Mouse (Mus musculus) stomach, embryonic 14.5 days (tissue): ENCODE data around the gene Mthfd1l. TPM values are rescaled to one million over a fixed set of nuclear protein-coding genes. Genes with fewer than 3 reads are reported as not detected.

ENCODE experiments used
- ATAC-seq: fragments of 200-750 bp; cut with Nextera tagmentation; 2 replicates; pipeline ENCODE4 v1.8.0; 2017; ENCODE audit warnings: low read depth, moderate TSS enrichment; ENCODE audit not compliant: insufficient number of reproducible peaks, insufficient read depth, low FRiP score
- H3K27ac ChIP-seq: fragments of 300-500 bp; sonication (generic); 2 replicates; pipeline ENCODE4 v1.5.1; 2014; ENCODE audit warnings: mild to moderate bottlenecking, low read length, moderate library complexity, mixed read lengths
- H3K27me3 ChIP-seq: fragments of 300-500 bp; sonication (generic); 2 replicates; pipeline ENCODE4 v1.6.1; 2014; ENCODE audit warnings: low read length, control low read depth, mixed read lengths; ENCODE audit not compliant: control insufficient read depth, insufficient read depth
- H3K36me3 ChIP-seq: fragments of 300-500 bp; sonication (generic); 2 replicates; pipeline ENCODE4 v1.6.1; 2014; ENCODE audit warnings: mild to moderate bottlenecking, control low read depth, low read length, moderate library complexity, mixed read lengths; ENCODE audit not compliant: control insufficient read depth, insufficient read depth
- H3K4me1 ChIP-seq: fragments of 300-500 bp; sonication (generic); 2 replicates; pipeline ENCODE4 v1.6.1; 2014; ENCODE audit warnings: low read length, control low read depth, mixed read lengths; ENCODE audit not compliant: control insufficient read depth, insufficient read depth
- H3K4me2 ChIP-seq: fragments of 300-500 bp; sonication (generic); replicated peaks from 2 replicates; pipeline ENCODE4 v1.6.1; 2014; ENCODE audit warnings: low read depth, low read length, control low read depth
- H3K4me3 ChIP-seq: fragments of 300-500 bp; sonication (generic); 2 replicates; pipeline ENCODE4 v1.5.1; 2014; ENCODE audit warnings: low read depth, low read length, control low read depth
- H3K9ac ChIP-seq: fragments of 300-500 bp; sonication (generic); replicated peaks from 2 replicates; pipeline ENCODE4 v1.6.1; 2014; ENCODE audit warnings: low read depth, mild to moderate bottlenecking, control low read depth, low read length, moderate library complexity, mixed read lengths
- H3K9me3 ChIP-seq: fragments of 300-500 bp; sonication (generic); 2 replicates; pipeline ENCODE4 v1.6.1; 2016; ENCODE audit warnings: low read depth, low read length, control low read depth; ENCODE audit not compliant: control insufficient read depth
- WGBS: fragments of 180-500 bp; shearing (Covaris S2); extraction: QIAGEN DNeasy Blood & Tissue Kit; methylation state at CpG from one replicate; pipeline ENCODE4 v1.1.7; 2014; 5-methylcytosine and 5-hydroxymethylcytosine counted together
- polyA plus RNA-seq: library from polyadenylated mRNA; unstranded; fragments of >200 nt; fragmentation: Nextera tagmentation; extraction: Ambion mirVana; gene quantifications from 2 replicates; pipeline ENCODE4 v1.2.1, GENCODE M21; 2014

Mthfd1l gene
- polyA plus RNA-seq, 1 experiment from 2014 or later, result 16.3 TPM

DNA sequence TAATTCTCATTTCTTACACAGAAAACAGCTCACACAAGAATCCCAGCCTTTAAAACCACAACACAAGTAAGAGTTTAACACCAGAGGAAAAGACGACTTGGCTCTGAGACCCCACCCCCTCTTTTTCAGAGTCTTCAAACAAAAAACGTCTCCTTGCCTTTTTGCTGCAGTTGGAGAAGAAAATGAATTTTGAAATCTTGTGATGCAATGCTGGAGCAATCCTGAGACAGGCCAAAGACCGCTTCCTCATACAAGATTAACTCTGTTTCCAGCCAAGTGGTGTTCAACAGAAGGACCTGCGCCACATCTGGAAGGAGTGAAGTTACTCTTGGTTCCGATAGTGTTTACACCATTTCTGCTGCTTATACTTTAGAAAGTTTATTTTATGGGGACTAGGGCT is 182.6 kb downstream of the Mthfd1l start:
- H3K9me3 ChIP-seq, result no peaks in the 10 kb centered on the region
- ATAC-seq, result no peak
- H3K4me2 ChIP-seq, result no peak overlapping the region
- no peak overlapping the region for H3K9ac ChIP-seq
- WGBS, result 37% methylated on average over 5 of the region's 5 CpGs
- no peaks in the 10 kb centered on the region for H3K27me3 ChIP-seq
- H3K4me3 ChIP-seq, result no peak overlapping the region
- H3K27ac ChIP-seq, result peak overlapping the region; percentile 34; the same call in 1 of the 2 replicates
- no peaks in the 10 kb centered on the region for H3K36me3 ChIP-seq
- peaks cover 31% of the 10 kb centered on the region for H3K4me1 ChIP-seq

GRCm38 (mm10) chr10:4158533-4158932 is 185.6 kb downstream of the Mthfd1l start:
- Histone ChIP-seq H3K4me1 (peaks cover 29% of the 10 kb centered on the region), H3K4me3 (no peak overlapping the region), H3K4me2 (no peak overlapping the region), H3K9ac (no peak overlapping the region), H3K36me3 (no peaks in the 10 kb centered on the region), H3K27ac (peak overlapping the region; percentile 39; the same call in 1 of the 2 replicates), H3K27me3 (no peaks in the 10 kb centered on the region), H3K9me3 (no peaks in the 10 kb centered on the region)
- WGBS, result 32% methylated on average over 5 of the region's 5 CpGs
- no peak for ATAC-seq

DNA sequence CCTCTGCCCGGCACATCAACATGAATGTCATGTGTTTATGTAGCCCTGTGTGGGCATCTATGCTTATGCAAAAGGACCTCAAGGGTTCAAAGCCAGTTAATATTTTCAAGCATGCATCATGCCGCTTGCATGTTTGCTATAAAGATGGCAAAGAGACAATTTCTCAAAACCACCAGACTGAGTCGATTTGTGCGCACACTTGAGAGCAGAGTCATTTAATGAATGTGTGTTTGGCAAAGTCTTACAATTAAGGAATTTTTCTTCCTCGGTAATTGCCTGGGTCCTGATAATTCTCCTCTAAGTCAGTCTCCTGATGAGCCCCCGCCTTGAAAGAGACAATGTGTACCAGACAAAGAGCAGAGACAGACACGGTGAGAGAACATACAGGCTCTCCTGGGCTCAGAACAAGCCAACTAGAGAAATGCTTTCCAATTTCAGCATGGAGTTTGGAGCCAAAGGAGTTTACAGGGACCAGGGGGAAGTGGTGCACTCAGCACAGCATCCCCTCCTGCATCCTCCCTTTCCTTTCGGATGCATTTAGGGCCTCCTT is 186.7 kb downstream of the Mthfd1l start:
- Histone ChIP-seq H3K9ac (no peak overlapping the region), H3K27me3 (no peaks in the 10 kb centered on the region), H3K4me2 (no peak overlapping the region), H3K27ac (peak overlapping the region; percentile 83), H3K9me3 (no peaks in the 10 kb centered on the region), H3K4me1 (peaks cover 25% of the 10 kb centered on the region; the same call in 1 of the 2 replicates), H3K4me3 (no peak overlapping the region), H3K36me3 (no peaks in the 10 kb centered on the region)
- 32% methylated on average over 8 of the region's 8 CpGs for WGBS
- ATAC-seq, result no peak

- Histone ChIP-seq H3K27ac (peak overlapping the region; percentile 83), H3K4me2 (no peak overlapping the region), H3K9ac (no peak overlapping the region), H3K36me3 (no peaks in the 10 kb centered on the region), H3K4me3 (no peak overlapping the region), H3K27me3 (no peaks in the 10 kb centered on the region), H3K4me1 (peaks cover 24% of the 10 kb centered on the region; the same call in 1 of the 2 replicates), H3K9me3 (no peaks in the 10 kb centered on the region)
- peak; percentile 59; the same call in 1 of the 2 replicates for ATAC-seq
- 39% methylated on average over 13 of the region's 13 CpGs for WGBS
Observed at GRCm38 (mm10) chr10:4160242-4160785, 187.4 kb downstream of the Mthfd1l start.

DNA sequence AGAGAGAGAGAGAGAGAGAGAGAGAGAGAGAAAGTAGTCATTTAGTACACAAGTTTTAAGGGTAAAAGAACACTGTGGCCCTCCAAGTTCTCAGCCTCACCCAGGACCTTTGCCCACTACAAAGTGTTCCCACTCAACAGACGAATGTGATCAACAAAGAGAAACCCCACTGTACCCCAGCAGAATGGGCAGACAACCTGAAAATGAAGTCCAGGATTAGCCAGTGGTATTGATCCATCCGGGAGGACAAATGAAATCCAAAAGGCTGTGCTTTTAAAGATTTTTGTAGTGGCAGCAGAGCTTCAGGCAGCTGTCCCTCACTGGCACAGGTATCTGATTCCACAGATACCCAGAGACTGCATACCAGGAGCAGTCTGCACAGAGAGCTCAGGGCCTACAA is 189.1 kb downstream of the Mthfd1l start:
- peaks cover 15% of the 10 kb centered on the region; the same call in 1 of the 2 replicates for H3K4me1 ChIP-seq
- H3K9me3 ChIP-seq, result no peaks in the 10 kb centered on the region
- no peak overlapping the region for H3K4me2 ChIP-seq
- no peaks in the 10 kb centered on the region for H3K36me3 ChIP-seq
- H3K27me3 ChIP-seq, result no peaks in the 10 kb centered on the region
- no peak overlapping the region for H3K4me3 ChIP-seq
- no peak overlapping the region for H3K27ac ChIP-seq
- no peak overlapping the region for H3K9ac ChIP-seq
- 70% methylated on average over 2 of the region's 2 CpGs for WGBS
- ATAC-seq, result no peak

GRCm38 (mm10) chr10:4162976-4163375 is 190.1 kb downstream of the Mthfd1l start:
- WGBS, result 54% methylated on average over 3 of the region's 3 CpGs
- Histone ChIP-seq H3K4me3 (no peak overlapping the region), H3K27me3 (no peaks in the 10 kb centered on the region), H3K9ac (no peak overlapping the region), H3K9me3 (no peaks in the 10 kb centered on the region), H3K36me3 (no peaks in the 10 kb centered on the region), H3K27ac (peak overlapping the region; percentile 7; the same call in 1 of the 2 replicates), H3K4me2 (no peak overlapping the region), H3K4me1 (peaks cover 15% of the 10 kb centered on the region; the same call in 1 of the 2 replicates)
- no peak; the same call in 1 of the 2 replicates for ATAC-seq

GRCm38 (mm10) chr10:4164681-4165080 is 191.8 kb downstream of the Mthfd1l start:
- Histone ChIP-seq H3K4me2 (no peak overlapping the region), H3K4me1 (peaks cover 10% of the 10 kb centered on the region; the same call in 1 of the 2 replicates), H3K27ac (no peak overlapping the region), H3K9ac (no peak overlapping the region), H3K4me3 (no peak overlapping the region), H3K36me3 (no peaks in the 10 kb centered on the region), H3K9me3 (no peaks in the 10 kb centered on the region), H3K27me3 (no peaks in the 10 kb centered on the region)
- no peak for ATAC-seq
- WGBS, result 87% methylated on average over 9 of the region's 9 CpGs

GRCm38 (mm10) chr10:4168222-4168798 is 195.4 kb downstream of the Mthfd1l start:
- Histone ChIP-seq H3K36me3 (no peaks in the 10 kb centered on the region), H3K4me3 (no peak overlapping the region), H3K9me3 (no peaks in the 10 kb centered on the region), H3K4me2 (no peak overlapping the region), H3K27ac (0 out of 2 replicates have a peak overlapping the region, but pooled peaks have one; percentile 16), H3K4me1 (no peaks in the 10 kb centered on the region; the same call in 1 of the 2 replicates), H3K27me3 (no peaks in the 10 kb centered on the region), H3K9ac (no peak overlapping the region)
- 14% methylated on average over 5 of the region's 5 CpGs for WGBS
- ATAC-seq, result no peak
